Mouse (Mus musculus): ENCODE measurements around the gene P3h2. TPM values are rescaled to one million over a fixed set of nuclear protein-coding genes. Genes with fewer than 3 reads are reported as not detected.

Gene P3h2
- 9.6 and 13.1 TPM in 2 replicates for polyA plus RNA-seq (2014; fragmentation: Nextera tagmentation; extraction: Ambion mirVana)

GRCm38 (mm10) chr16:26105115-26105974 is at the start of gene P3h2:
TSS of gene P3h2 (minus strand) at chr16:26105784.
- no peaks in the 10 kb centered on the region for H3K9me3 ChIP-seq (ENCODE audit: control insufficient read depth, low read depth, low read length)
- under 1% methylated on average over 94 of the region's 101 CpGs for WGBS
- peak within 1 kb of the TSS; percentile 73 for H3K4me2 ChIP-seq (replicated peaks; ENCODE audit: low read depth, low read length)
- peak within 1 kb of the TSS; percentile 92 for H3K27ac ChIP-seq (ENCODE audit: low read length)
- H3K36me3 ChIP-seq (ENCODE audit: control insufficient read depth, insufficient read depth, low read length): no peaks in the 10 kb centered on the region
- peak; percentile 89 for ATAC-seq (ENCODE audit: insufficient number of reproducible peaks, insufficient read depth, low FRiP score, low read depth)
- H3K4me1 ChIP-seq (ENCODE audit: control insufficient read depth, insufficient read depth, low read length): peaks cover 7% of the 10 kb centered on the region; the same call in 1 of the 2 replicates
- peak within 1 kb of the TSS; percentile 67 for H3K9ac ChIP-seq (replicated peaks; ENCODE audit: low read depth, low read length)
- H3K27me3 ChIP-seq (ENCODE audit: control insufficient read depth, insufficient read depth, low read length): no peaks in the 10 kb centered on the region
- peak within 1 kb of the TSS; percentile 72 for H3K4me3 ChIP-seq (ENCODE audit: low read depth, low read length)

GRCm38 (mm10) chr16:26152258-26152657 is 46.7 kb upstream of the P3h2 start:
- Histone ChIP-seq H3K4me2 (replicated peaks; ENCODE audit: low read depth, low read length) (no peak overlapping the region), H3K27me3 (ENCODE audit: control insufficient read depth, insufficient read depth, low read length) (no peaks in the 10 kb centered on the region), H3K4me1 (ENCODE audit: control insufficient read depth, insufficient read depth, low read length) (no peaks in the 10 kb centered on the region), H3K4me3 (ENCODE audit: low read depth, low read length) (no peak overlapping the region), H3K9ac (replicated peaks; ENCODE audit: low read depth, low read length) (no peak overlapping the region), H3K27ac (ENCODE audit: low read length) (no peak overlapping the region), H3K9me3 (ENCODE audit: control insufficient read depth, low read depth, low read length) (no peaks in the 10 kb centered on the region), H3K36me3 (ENCODE audit: control insufficient read depth, insufficient read depth, low read length) (no peaks in the 10 kb centered on the region)
- 88% methylated on average over 2 of the region's 2 CpGs for WGBS
- no peak for ATAC-seq (ENCODE audit: insufficient number of reproducible peaks, insufficient read depth, low FRiP score, low read depth)

GRCm38 (mm10) chr16:26150943-26151342 is 45.4 kb upstream of the P3h2 start:
- Histone ChIP-seq H3K4me1 (ENCODE audit: control insufficient read depth, insufficient read depth, low read length) (no peaks in the 10 kb centered on the region), H3K4me2 (replicated peaks; ENCODE audit: low read depth, low read length) (no peak overlapping the region), H3K4me3 (ENCODE audit: low read depth, low read length) (no peak overlapping the region), H3K9ac (replicated peaks; ENCODE audit: low read depth, low read length) (no peak overlapping the region), H3K27ac (ENCODE audit: low read length) (no peak overlapping the region), H3K36me3 (ENCODE audit: control insufficient read depth, insufficient read depth, low read length) (no peaks in the 10 kb centered on the region), H3K27me3 (ENCODE audit: control insufficient read depth, insufficient read depth, low read length) (no peaks in the 10 kb centered on the region), H3K9me3 (ENCODE audit: control insufficient read depth, low read depth, low read length) (no peaks in the 10 kb centered on the region)
- no peak for ATAC-seq (ENCODE audit: insufficient number of reproducible peaks, insufficient read depth, low FRiP score, low read depth)
- 82% methylated on average over 1 of the region's 1 CpGs for WGBS

- Histone ChIP-seq H3K27ac (ENCODE audit: low read length) (no peak overlapping the region), H3K9me3 (ENCODE audit: control insufficient read depth, low read depth, low read length) (no peaks in the 10 kb centered on the region), H3K9ac (replicated peaks; ENCODE audit: low read depth, low read length) (no peak overlapping the region), H3K27me3 (ENCODE audit: control insufficient read depth, insufficient read depth, low read length) (no peaks in the 10 kb centered on the region), H3K36me3 (ENCODE audit: control insufficient read depth, insufficient read depth, low read length) (no peaks in the 10 kb centered on the region), H3K4me2 (replicated peaks; ENCODE audit: low read depth, low read length) (no peak overlapping the region), H3K4me3 (ENCODE audit: low read depth, low read length) (no peak overlapping the region), H3K4me1 (ENCODE audit: control insufficient read depth, insufficient read depth, low read length) (no peaks in the 10 kb centered on the region)
- no peak for ATAC-seq (ENCODE audit: insufficient number of reproducible peaks, insufficient read depth, low FRiP score, low read depth)
- WGBS: 73% methylated on average over 1 of the region's 1 CpGs
Measured at GRCm38 (mm10) chr16:26146853-26147252, 41.3 kb upstream of the P3h2 start.

DNA sequence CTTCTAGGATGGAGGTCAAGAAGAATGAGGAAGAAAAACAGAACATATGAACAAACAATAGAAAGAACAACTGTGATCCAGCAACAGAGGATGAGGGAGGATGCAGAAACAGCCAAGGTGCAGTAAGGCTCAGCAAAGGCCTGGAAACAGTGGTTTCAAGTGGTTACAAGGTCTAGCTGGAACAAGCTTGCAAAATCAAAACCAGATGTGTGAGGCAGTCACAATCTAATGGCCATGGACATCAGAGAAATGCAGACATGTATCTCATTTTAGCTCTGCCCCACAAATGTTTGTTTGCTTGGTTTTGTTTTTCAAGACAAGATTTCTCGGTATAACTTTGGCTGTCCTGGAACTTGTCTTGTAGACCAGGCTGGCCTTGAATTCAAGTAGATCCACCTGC is 25.5 kb upstream of the P3h2 start:
- WGBS: 90% methylated on average over 1 of the region's 1 CpGs
- H3K9me3 ChIP-seq (ENCODE audit: control insufficient read depth, low read depth, low read length): no peaks in the 10 kb centered on the region
- no peak overlapping the region for H3K4me3 ChIP-seq (ENCODE audit: low read depth, low read length)
- H3K9ac ChIP-seq (replicated peaks; ENCODE audit: low read depth, low read length): no peak overlapping the region
- no peak for ATAC-seq (ENCODE audit: insufficient number of reproducible peaks, insufficient read depth, low FRiP score, low read depth)
- no peak overlapping the region for H3K4me2 ChIP-seq (replicated peaks; ENCODE audit: low read depth, low read length)
- H3K4me1 ChIP-seq (ENCODE audit: control insufficient read depth, insufficient read depth, low read length): no peaks in the 10 kb centered on the region
- no peak overlapping the region for H3K27ac ChIP-seq (ENCODE audit: low read length)
- no peaks in the 10 kb centered on the region for H3K36me3 ChIP-seq (ENCODE audit: control insufficient read depth, insufficient read depth, low read length)
- H3K27me3 ChIP-seq (ENCODE audit: control insufficient read depth, insufficient read depth, low read length): no peaks in the 10 kb centered on the region

DNA sequence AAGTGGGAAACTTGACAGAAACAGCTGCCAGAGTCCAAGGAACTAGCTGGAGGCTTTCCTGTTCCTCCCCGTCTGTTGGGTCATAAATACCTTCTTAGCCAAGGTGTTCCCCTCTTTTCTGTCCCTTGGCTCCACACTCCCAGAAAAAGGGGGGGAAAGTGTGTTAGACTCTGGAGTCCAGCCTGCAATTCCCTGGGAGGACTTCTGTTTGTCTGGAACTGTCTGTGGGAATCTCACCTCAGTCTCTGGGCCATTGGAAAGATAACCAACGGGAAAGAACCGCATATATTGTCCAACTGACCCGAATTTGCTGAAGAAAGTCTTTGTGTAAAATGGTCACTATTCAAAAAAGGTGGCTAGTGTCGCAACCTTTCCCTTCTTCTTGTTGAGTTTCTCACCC is 1.0 kb upstream of the P3h2 start:
- WGBS: 74% methylated on average over 5 of the region's 5 CpGs
- H3K9me3 ChIP-seq (ENCODE audit: control insufficient read depth, low read depth, low read length): no peaks in the 10 kb centered on the region
- peak overlapping the region; percentile 92 for H3K27ac ChIP-seq (ENCODE audit: low read length)
- ATAC-seq (ENCODE audit: insufficient number of reproducible peaks, insufficient read depth, low FRiP score, low read depth): peak; percentile 4; the same call in 1 of the 2 replicates
- no peak overlapping the region for H3K4me3 ChIP-seq (ENCODE audit: low read depth, low read length)
- no peaks in the 10 kb centered on the region for H3K36me3 ChIP-seq (ENCODE audit: control insufficient read depth, insufficient read depth, low read length)
- peaks cover 7% of the 10 kb centered on the region; the same call in 1 of the 2 replicates for H3K4me1 ChIP-seq (ENCODE audit: control insufficient read depth, insufficient read depth, low read length)
- no peaks in the 10 kb centered on the region for H3K27me3 ChIP-seq (ENCODE audit: control insufficient read depth, insufficient read depth, low read length)
- peak overlapping the region; percentile 73 for H3K4me2 ChIP-seq (replicated peaks; ENCODE audit: low read depth, low read length)
- H3K9ac ChIP-seq (replicated peaks; ENCODE audit: low read depth, low read length): no peak overlapping the region

DNA sequence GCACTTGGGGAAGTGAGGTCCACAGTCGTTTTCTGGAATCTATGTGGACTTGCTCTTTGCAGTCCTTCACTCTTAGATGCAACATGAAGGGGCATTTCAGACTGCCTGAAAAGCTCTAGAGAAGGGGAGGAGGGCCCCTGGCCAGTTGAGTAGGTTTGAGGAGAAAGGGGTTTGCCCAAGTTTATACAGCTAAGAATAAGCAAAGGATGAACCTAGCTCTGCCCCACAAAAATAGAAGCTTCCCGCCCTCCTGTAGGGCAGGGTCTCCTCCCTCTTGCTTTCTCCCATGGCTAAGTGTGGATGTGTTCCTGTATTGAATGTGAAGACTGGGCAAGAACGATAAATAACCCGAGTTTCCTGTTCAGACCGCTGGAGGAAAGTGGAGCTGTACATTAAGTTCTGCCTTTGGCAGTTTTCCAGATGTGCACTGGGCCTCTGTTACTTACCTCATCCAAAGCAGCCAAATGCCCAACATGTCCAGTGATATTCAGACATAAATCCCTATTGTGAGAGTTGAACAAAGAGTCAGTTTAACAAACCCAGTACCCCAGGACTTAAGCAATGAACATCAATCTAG is 545 bp upstream of the P3h2 start:
- Histone ChIP-seq H3K4me2 (replicated peaks; ENCODE audit: low read depth, low read length) (peak overlapping the region; percentile 73), H3K36me3 (ENCODE audit: control insufficient read depth, insufficient read depth, low read length) (no peaks in the 10 kb centered on the region), H3K4me3 (ENCODE audit: low read depth, low read length) (peak overlapping the region; percentile 72), H3K9ac (replicated peaks; ENCODE audit: low read depth, low read length) (peak overlapping the region; percentile 67; the same call in 1 of the 2 replicates), H3K27ac (ENCODE audit: low read length) (peak overlapping the region; percentile 92), H3K4me1 (ENCODE audit: control insufficient read depth, insufficient read depth, low read length) (peaks cover 7% of the 10 kb centered on the region; the same call in 1 of the 2 replicates), H3K27me3 (ENCODE audit: control insufficient read depth, insufficient read depth, low read length) (no peaks in the 10 kb centered on the region), H3K9me3 (ENCODE audit: control insufficient read depth, low read depth, low read length) (no peaks in the 10 kb centered on the region)
- 10% methylated on average over 5 of the region's 5 CpGs for WGBS
- ATAC-seq (ENCODE audit: insufficient number of reproducible peaks, insufficient read depth, low FRiP score, low read depth): peak; percentile 54; the same call in 1 of the 2 replicates

DNA sequence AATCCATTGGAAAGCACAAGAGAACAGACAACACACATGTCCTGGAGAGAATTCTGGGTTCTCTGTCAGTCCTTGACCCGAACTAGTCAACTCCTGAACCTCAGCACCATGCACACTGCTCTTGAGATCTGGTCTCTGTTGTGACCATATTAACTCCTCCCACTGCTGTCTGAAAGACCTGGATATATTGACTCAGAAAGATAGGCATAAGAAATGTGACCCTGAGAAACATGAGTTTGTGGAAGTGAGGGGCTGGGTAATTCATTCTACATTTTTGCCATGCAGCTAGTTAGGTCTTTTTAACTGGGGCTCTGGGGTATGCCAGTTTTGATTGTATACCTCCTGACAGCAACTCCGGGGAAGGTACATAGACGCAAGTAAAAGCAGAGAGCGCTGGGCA is 1.3 kb downstream of the P3h2 start:
- Histone ChIP-seq H3K9me3 (ENCODE audit: control insufficient read depth, low read depth, low read length) (no peaks in the 10 kb centered on the region), H3K9ac (replicated peaks; ENCODE audit: low read depth, low read length) (peak overlapping the region; percentile 67; the same call in 1 of the 2 replicates), H3K36me3 (ENCODE audit: control insufficient read depth, insufficient read depth, low read length) (no peaks in the 10 kb centered on the region), H3K4me2 (replicated peaks; ENCODE audit: low read depth, low read length) (peak overlapping the region; percentile 73), H3K4me1 (ENCODE audit: control insufficient read depth, insufficient read depth, low read length) (peaks cover 7% of the 10 kb centered on the region; the same call in 1 of the 2 replicates), H3K27me3 (ENCODE audit: control insufficient read depth, insufficient read depth, low read length) (no peaks in the 10 kb centered on the region), H3K27ac (ENCODE audit: low read length) (no peak overlapping the region; the same call in 1 of the 2 replicates), H3K4me3 (ENCODE audit: low read depth, low read length) (peak overlapping the region; percentile 72)
- WGBS: 22% methylated on average over 4 of the region's 4 CpGs
- ATAC-seq (ENCODE audit: insufficient number of reproducible peaks, insufficient read depth, low FRiP score, low read depth): no peak
